Mouse (Mus musculus): ENCODE results near the gene Tmem217. TPM values are rescaled to one million over a fixed set of nuclear protein-coding genes. Genes with fewer than 3 reads are reported as not detected.
"Not testable (repeated sequence)": the region's sequence is repeated elsewhere in the genome, so short reads cannot be mapped to it uniquely, and the experiment has no call there.

Gene Tmem217
- total RNA-seq, 2 experiments from 2014 or later = not detected

- intact Hi-C loops (cut with DNase I) = no loop called here
- peak; percentile 92 to 93 for DNase-seq
Observed at GRCm38 (mm10) chr17:29549543-29550428, 2.4 kb downstream of the Tmem217 start, which contains the start of the genes Gm17657 and Tbc1d22b. Gm17657 (minus strand) TSS chr17:29549638. Tbc1d22b (plus strand) TSS chr17:29549785.

- intact Hi-C loops (cut with DNase I) = no loop called here
- DNase-seq = no peak
Observed at GRCm38 (mm10) chr17:29548994-29549393, 3.2 kb downstream of the Tmem217 start.

- no peak for DNase-seq
- intact Hi-C loops (cut with DNase I) = no loop called here
Observed at GRCm38 (mm10) chr17:29548494-29548893, 3.7 kb downstream of the Tmem217 start.

- intact Hi-C loops (cut with DNase I) = no loop called here
- no peak for DNase-seq
Observed at GRCm38 (mm10) chr17:29545241-29545640, 6.9 kb downstream of the Tmem217 start.

- DNase-seq = no peak
- intact Hi-C loops (cut with DNase I) = no loop called here
Observed at GRCm38 (mm10) chr17:29544064-29544463, 8.1 kb downstream of the Tmem217 start.

- intact Hi-C loops (cut with DNase I) = no loop called here
- DNase-seq = no peak
Observed at GRCm38 (mm10) chr17:29542831-29543690, 9.1 kb downstream of the Tmem217 start.

- peak; percentile 79 to 85 for DNase-seq
- intact Hi-C loops (cut with DNase I) = no loop called here
Observed at GRCm38 (mm10) chr17:29541419-29541818, 10.8 kb downstream of the Tmem217 start.

GRCm38 (mm10) chr17:29540426-29540825, 11.8 kb downstream of the Tmem217 start:
- DNase-seq = no peak
- intact Hi-C loops (cut with DNase I) = no loop called here

- intact Hi-C loops (cut with DNase I) = no loop called here
- no peak for DNase-seq
Observed at GRCm38 (mm10) chr17:29533866-29534265, 18.3 kb downstream of the Tmem217 start.

- DNase-seq = no peak
Observed at GRCm38 (mm10) chr17:29531757-29532384, 20.3 kb downstream of the Tmem217 start.

GRCm38 (mm10) chr17:29531278-29531677, 20.9 kb downstream of the Tmem217 start:
- intact Hi-C loops (cut with DNase I) = no loop called here
- DNase-seq = no peak

More at GRCm38 (mm10) chr17:29531757-29532384, 20.3 kb downstream of the Tmem217 start:
- intact Hi-C loops (cut with DNase I) = no loop called here

GRCm38 (mm10) chr17:29530508-29530907, 21.7 kb downstream of the Tmem217 start:
- intact Hi-C loops (cut with DNase I) = no loop called here
- no peak for DNase-seq

GRCm38 (mm10) chr17:29528568-29529187, 23.5 kb downstream of the Tmem217 start:
- DNase-seq = peak; percentile 14 to 36
- intact Hi-C loops (cut with DNase I) = no loop called here

- DNase-seq = no peak
Observed at GRCm38 (mm10) chr17:29525613-29526012, 26.6 kb downstream of the Tmem217 start.

GRCm38 (mm10) chr17:29519731-29520130, 32.5 kb downstream of the Tmem217 start:
- DNase-seq = no peak
- intact Hi-C loops (cut with DNase I) = loop anchor here (5.0 kb wide), 1 partner anchor 342 kb away; no protein-coding TSS in a partner anchor

More at GRCm38 (mm10) chr17:29525613-29526012, 26.6 kb downstream of the Tmem217 start:
- intact Hi-C loops (cut with DNase I) = no loop called here

- DNase-seq = not testable (repeated sequence)
- intact Hi-C loops (cut with DNase I) = loop anchor here (5.0 kb wide), 1 partner anchor 341 kb away; no protein-coding TSS in a partner anchor
Observed at GRCm38 (mm10) chr17:29518665-29519064, 33.5 kb downstream of the Tmem217 start.

GRCm38 (mm10) chr17:29514435-29514834, 37.8 kb downstream of the Tmem217 start:
- DNase-seq = peak; percentile 77 to 87
- intact Hi-C loops (cut with DNase I) = loop anchor here (1.0 to 5.0 kb wide), 3 partner anchors 117 to 247 kb away; partner anchors contain the start of gene BC004004

- intact Hi-C loops (cut with DNase I) = loop anchor here (2.0 to 5.0 kb wide), 2 partner anchors 20 to 246 kb away; partner anchors contain the start of gene BC004004
- DNase-seq = peak; percentile 69 to 78
Observed at GRCm38 (mm10) chr17:29513044-29513730, 39.0 kb downstream of the Tmem217 start.

- intact Hi-C loops (cut with DNase I) = loop anchor here (5.0 kb wide), 1 partner anchor 243 kb away; the partner anchor contains the start of gene BC004004
- no peak for DNase-seq
Observed at GRCm38 (mm10) chr17:29510691-29511090, 41.5 kb downstream of the Tmem217 start.

Measured in heart, postnatal 14 days (tissue).